Mouse (Mus musculus): ENCODE measurements around the gene Acbd4.

DNA sequence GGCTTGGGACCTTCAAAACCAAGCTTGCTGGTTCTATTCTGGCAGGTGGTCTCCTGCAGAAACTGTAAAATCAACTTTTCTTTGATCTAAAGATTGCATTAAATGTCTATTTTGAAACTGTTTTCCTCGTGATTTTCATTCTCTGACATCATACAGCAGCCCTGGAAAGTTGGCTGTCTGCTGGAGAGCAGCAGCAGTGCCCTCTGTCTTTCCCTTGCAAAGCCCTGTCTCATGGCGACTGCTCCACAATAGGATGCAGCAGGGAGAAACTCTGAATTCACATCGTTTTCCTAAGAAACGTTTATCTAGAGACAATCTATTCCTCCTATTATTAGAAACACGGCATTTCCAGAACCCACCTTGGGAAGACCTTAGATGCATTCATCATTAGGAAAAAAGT lies 18.1 kb downstream of the Acbd4 start:
- TF ChIP-seq CTCF (IDR thresholded peaks at IDR 0.05; ENCODE audit: low read depth, low read length) (no peak), TAL1 (conservative IDR thresholded peaks at IDR 0.05; ENCODE audit: low read depth, low read length) (no peak), GATA1 (IDR thresholded peaks at IDR 0.05; ENCODE audit: borderline replicate concordance, low read length) (no peak), GATA2 (IDR thresholded peaks at IDR 0.05; ENCODE audit: borderline replicate concordance, low read depth, low read length) (no peak), POLR2AphosphoS5 (IDR thresholded peaks at IDR 0.05; ENCODE audit: insufficient replicate concordance, low read depth, low read length) (no peak)
